Mouse (Mus musculus): Measurements from ENCODE around the gene Apex2. TPM values are rescaled to one million over a fixed set of nuclear protein-coding genes. Genes with fewer than 3 reads are reported as not detected.
A peak's percentile ranks its signal among the peaks of the same experiment; 100 is the strongest.
"Not testable (repeated sequence)": the region's sequence is repeated elsewhere in the genome, so short reads cannot be mapped to it uniquely, and the experiment has no call there.

Apex2 gene
- polyA plus RNA-seq, 1 experiment from 2014 or later = 30.4 TPM

DNA sequence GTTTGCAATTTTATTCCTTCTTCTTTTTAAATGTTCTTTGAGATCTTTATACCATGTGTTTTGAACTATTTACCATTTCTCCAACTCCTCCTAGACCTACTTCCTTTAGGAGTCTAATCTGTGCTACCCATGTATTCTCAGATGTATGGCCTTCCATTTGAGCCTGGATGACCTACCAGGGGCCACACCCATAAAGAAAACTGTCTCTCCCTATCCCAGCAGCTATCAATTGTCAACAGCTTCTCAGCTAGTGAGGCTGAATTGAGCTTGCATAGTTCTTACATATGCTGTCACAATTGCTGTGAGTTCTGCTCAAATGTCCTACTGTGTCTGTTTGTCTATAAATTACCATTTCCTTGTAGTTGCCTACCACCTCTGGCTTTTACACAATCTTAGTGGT is 73.7 kb downstream of the Apex2 start:
- no peak overlapping the region for H3K27ac ChIP-seq (replicated peaks; ENCODE audit: low read depth, low read length)
- no peak for DNase-seq (ENCODE audit: low spot score)

GRCm38 (mm10) chrX:150514127-150514526 is 75.5 kb downstream of the Apex2 start:
- no peaks in the 10 kb centered on the region for H3K4me1 ChIP-seq (ENCODE audit: control insufficient read depth, insufficient read depth, low read length)
- no peak for DNase-seq (ENCODE audit: low spot score)
- WGBS = 89% methylated on average over 1 of the region's 1 CpGs
- no peak overlapping the region for H3K9ac ChIP-seq (ENCODE audit: low read length)
- no peak overlapping the region for H3K4me2 ChIP-seq (ENCODE audit: low read depth, severe bottlenecking)
- H3K27ac ChIP-seq (replicated peaks; ENCODE audit: low read depth, low read length) = no peak overlapping the region
- no peaks in the 10 kb centered on the region for H3K27me3 ChIP-seq (ENCODE audit: control insufficient read depth, insufficient read depth, low read length)
- no peaks in the 10 kb centered on the region for H3K36me3 ChIP-seq (ENCODE audit: control insufficient read depth, insufficient read depth, low read length)
- H3K9me3 ChIP-seq (ENCODE audit: control insufficient read depth, low read length) = no peaks in the 10 kb centered on the region
- ATAC-seq (ENCODE audit: insufficient number of reproducible peaks, low FRiP score, low TSS enrichment, low read depth) = no peak
- H3K4me3 ChIP-seq (ENCODE audit: low read depth, low read length) = no peak overlapping the region

More for the DNA sequence above, 73.7 kb downstream of the Apex2 start:
- no peak overlapping the region for H3K4me3 ChIP-seq (ENCODE audit: low read depth, low read length)
- no peaks in the 10 kb centered on the region for H3K9me3 ChIP-seq (ENCODE audit: control insufficient read depth, low read length)
- H3K36me3 ChIP-seq (ENCODE audit: control insufficient read depth, insufficient read depth, low read length) = no peaks in the 10 kb centered on the region
- no peaks in the 10 kb centered on the region for H3K27me3 ChIP-seq (ENCODE audit: control insufficient read depth, insufficient read depth, low read length)
- no peak overlapping the region for H3K4me2 ChIP-seq (ENCODE audit: low read depth, severe bottlenecking)
- H3K4me1 ChIP-seq (ENCODE audit: control insufficient read depth, insufficient read depth, low read length) = no peaks in the 10 kb centered on the region
- no peak for ATAC-seq (ENCODE audit: insufficient number of reproducible peaks, low FRiP score, low TSS enrichment, low read depth)
- H3K9ac ChIP-seq (ENCODE audit: low read length) = no peak overlapping the region

GRCm38 (mm10) chrX:150511274-150511673 is 78.4 kb downstream of the Apex2 start:
- Histone ChIP-seq H3K4me1 (ENCODE audit: control insufficient read depth, insufficient read depth, low read length) (no peaks in the 10 kb centered on the region), H3K9ac (ENCODE audit: low read length) (no peak overlapping the region), H3K27me3 (ENCODE audit: control insufficient read depth, insufficient read depth, low read length) (no peaks in the 10 kb centered on the region), H3K4me3 (ENCODE audit: low read depth, low read length) (no peak overlapping the region), H3K36me3 (ENCODE audit: control insufficient read depth, insufficient read depth, low read length) (no peaks in the 10 kb centered on the region), H3K9me3 (ENCODE audit: control insufficient read depth, low read length) (no peaks in the 10 kb centered on the region), H3K27ac (replicated peaks; ENCODE audit: low read depth, low read length) (no peak overlapping the region), H3K4me2 (ENCODE audit: low read depth, severe bottlenecking) (no peak overlapping the region)
- ATAC-seq (ENCODE audit: insufficient number of reproducible peaks, low FRiP score, low TSS enrichment, low read depth) (no peak), DNase-seq (ENCODE audit: low spot score) (no peak)
- 85% methylated on average over 6 of the region's 6 CpGs for whole genome bisulfite sequencing

DNA sequence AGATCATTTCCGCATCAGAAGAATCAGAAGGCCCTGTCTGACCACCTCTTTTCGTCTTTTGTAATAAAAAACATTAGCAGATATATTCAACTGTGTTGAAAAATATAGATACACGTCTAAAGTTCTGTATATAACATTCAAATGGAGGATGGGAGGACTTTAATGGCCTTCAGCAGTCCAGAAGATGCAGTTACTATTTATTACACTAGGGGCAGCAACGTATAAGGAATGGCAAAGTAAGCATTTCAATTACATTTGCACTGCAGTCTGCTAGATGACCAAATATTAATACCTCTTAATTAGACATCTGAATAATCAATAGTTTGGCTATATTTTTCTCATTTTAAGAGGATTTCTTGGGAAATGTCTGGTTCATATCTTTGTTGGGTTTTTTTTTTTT is 79.0 kb downstream of the Apex2 start:
- DNase-seq (ENCODE audit: low spot score) = no peak
- ATAC-seq (ENCODE audit: insufficient number of reproducible peaks, low FRiP score, low TSS enrichment, low read depth) = no peak
- no peaks in the 10 kb centered on the region for H3K27me3 ChIP-seq (ENCODE audit: control insufficient read depth, insufficient read depth, low read length)
- H3K9ac ChIP-seq (ENCODE audit: low read length) = no peak overlapping the region
- no peaks in the 10 kb centered on the region for H3K4me1 ChIP-seq (ENCODE audit: control insufficient read depth, insufficient read depth, low read length)
- WGBS = 50% methylated on average over 4 of the region's 4 CpGs
- H3K27ac ChIP-seq (replicated peaks; ENCODE audit: low read depth, low read length) = no peak overlapping the region
- H3K4me2 ChIP-seq (ENCODE audit: low read depth, severe bottlenecking) = no peak overlapping the region
- H3K4me3 ChIP-seq (ENCODE audit: low read depth, low read length) = no peak overlapping the region
- H3K9me3 ChIP-seq (ENCODE audit: control insufficient read depth, low read length) = no peaks in the 10 kb centered on the region
- H3K36me3 ChIP-seq (ENCODE audit: control insufficient read depth, insufficient read depth, low read length) = no peaks in the 10 kb centered on the region

- no peak overlapping the region for H3K9ac ChIP-seq (ENCODE audit: low read length)
- 88% methylated on average over 6 of the region's 6 CpGs for WGBS
- H3K4me3 ChIP-seq (ENCODE audit: low read depth, low read length) = no peak overlapping the region
- no peak for ATAC-seq (ENCODE audit: insufficient number of reproducible peaks, low FRiP score, low TSS enrichment, low read depth)
- DNase-seq (ENCODE audit: low spot score) = no peak
- no peaks in the 10 kb centered on the region for H3K36me3 ChIP-seq (ENCODE audit: control insufficient read depth, insufficient read depth, low read length)
- H3K4me2 ChIP-seq (ENCODE audit: low read depth, severe bottlenecking) = no peak overlapping the region
- H3K27ac ChIP-seq (replicated peaks; ENCODE audit: low read depth, low read length) = no peak overlapping the region
- no peaks in the 10 kb centered on the region for H3K4me1 ChIP-seq (ENCODE audit: control insufficient read depth, insufficient read depth, low read length)
- H3K9me3 ChIP-seq (ENCODE audit: control insufficient read depth, low read length) = no peaks in the 10 kb centered on the region
- H3K27me3 ChIP-seq (ENCODE audit: control insufficient read depth, insufficient read depth, low read length) = no peaks in the 10 kb centered on the region
These were observed 81.0 kb downstream of the Apex2 start for GRCm38 (mm10) chrX:150508696-150509095.

DNA sequence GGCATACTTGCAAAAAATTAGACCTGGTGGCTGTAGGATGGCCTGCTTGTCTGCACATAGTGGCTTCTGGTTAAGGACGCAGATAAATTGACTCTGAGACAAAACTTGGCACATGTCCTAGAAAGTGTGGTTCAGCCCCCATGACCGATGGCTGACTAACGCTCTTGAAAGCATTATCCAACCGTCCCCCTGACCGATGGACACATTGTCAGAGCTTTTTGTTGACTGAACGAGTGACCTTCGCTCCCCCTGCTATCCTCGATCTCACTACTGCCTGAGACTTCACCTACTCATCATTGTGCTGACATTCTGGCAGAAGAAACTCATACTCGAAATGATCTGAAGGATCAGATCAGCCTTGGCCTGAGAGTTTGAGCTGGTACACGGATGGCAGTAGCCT is 101.9 kb downstream of the Apex2 start:
- not testable (repeated sequence) for H3K27ac ChIP-seq (replicated peaks; ENCODE audit: low read depth, low read length); H3K27me3 ChIP-seq (ENCODE audit: control insufficient read depth, insufficient read depth, low read length); H3K9me3 ChIP-seq (ENCODE audit: control insufficient read depth, low read length); H3K9ac ChIP-seq (ENCODE audit: low read length); H3K4me3 ChIP-seq (ENCODE audit: low read depth, low read length); H3K4me2 ChIP-seq (ENCODE audit: low read depth, severe bottlenecking); H3K36me3 ChIP-seq (ENCODE audit: control insufficient read depth, insufficient read depth, low read length); H3K4me1 ChIP-seq (ENCODE audit: control insufficient read depth, insufficient read depth, low read length); DNase-seq (ENCODE audit: low spot score); ATAC-seq (ENCODE audit: insufficient number of reproducible peaks, low FRiP score, low TSS enrichment, low read depth)
- WGBS = 82% methylated on average over 1 of the region's 10 CpGs

DNA sequence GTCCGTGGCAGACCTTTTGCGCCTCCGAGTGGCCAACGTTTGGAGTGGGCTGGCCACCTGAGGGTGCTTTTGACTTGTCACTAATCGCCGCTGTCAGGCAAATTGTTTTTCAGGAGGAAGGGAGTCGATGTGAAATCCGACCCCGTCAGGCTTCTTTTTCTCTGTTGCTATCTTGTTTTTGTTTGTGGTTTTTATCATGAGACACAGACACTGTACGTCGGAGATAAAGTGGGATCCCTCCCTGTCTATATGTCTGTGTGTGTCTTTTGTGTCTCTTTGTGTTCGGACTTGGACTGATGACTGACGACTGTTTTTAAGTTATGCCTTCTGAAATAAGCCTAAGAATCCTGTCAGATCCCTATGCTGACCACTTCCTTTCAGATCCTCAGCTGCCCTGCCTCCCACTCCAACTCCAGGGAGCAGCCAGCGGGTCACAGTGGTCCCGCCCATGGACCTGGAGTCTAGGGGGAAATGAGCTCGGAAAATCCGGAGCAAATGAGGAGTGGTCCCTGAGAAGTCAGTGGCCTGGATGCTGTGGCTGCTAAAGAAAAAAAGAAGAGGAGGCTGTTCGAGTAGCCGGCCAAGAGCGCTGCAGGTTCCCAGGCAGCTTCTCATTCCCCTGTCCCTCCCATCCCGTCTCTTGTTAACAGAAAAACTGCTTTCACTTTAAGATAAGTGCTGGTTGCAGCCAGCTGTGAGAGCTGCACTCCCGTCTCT is 103.2 kb downstream of the Apex2 start:
- 73% methylated on average over 5 of the region's 22 CpGs for WGBS
- not testable (repeated sequence) for H3K27me3 ChIP-seq (ENCODE audit: control insufficient read depth, insufficient read depth, low read length); H3K27ac ChIP-seq (replicated peaks; ENCODE audit: low read depth, low read length); H3K36me3 ChIP-seq (ENCODE audit: control insufficient read depth, insufficient read depth, low read length); H3K9ac ChIP-seq (ENCODE audit: low read length); H3K4me2 ChIP-seq (ENCODE audit: low read depth, severe bottlenecking); DNase-seq (ENCODE audit: low spot score); H3K4me1 ChIP-seq (ENCODE audit: control insufficient read depth, insufficient read depth, low read length); H3K4me3 ChIP-seq (ENCODE audit: low read depth, low read length); H3K9me3 ChIP-seq (ENCODE audit: control insufficient read depth, low read length); ATAC-seq (ENCODE audit: insufficient number of reproducible peaks, low FRiP score, low TSS enrichment, low read depth)

- Histone ChIP-seq H3K4me2 (ENCODE audit: low read depth, severe bottlenecking) (0 out of 2 replicates have a peak overlapping the region, but pooled peaks have one; percentile 22), H3K4me3 (ENCODE audit: low read depth, low read length) (peak overlapping the region; percentile 44), H3K36me3 (ENCODE audit: control insufficient read depth, insufficient read depth, low read length) (no peaks in the 10 kb centered on the region), H3K9ac (ENCODE audit: low read length) (peak overlapping the region; percentile 55), H3K27me3 (ENCODE audit: control insufficient read depth, insufficient read depth, low read length) (no peaks in the 10 kb centered on the region), H3K27ac (replicated peaks; ENCODE audit: low read depth, low read length) (peak overlapping the region; percentile 68), H3K4me1 (ENCODE audit: control insufficient read depth, insufficient read depth, low read length) (no peaks in the 10 kb centered on the region), H3K9me3 (ENCODE audit: control insufficient read depth, low read length) (no peaks in the 10 kb centered on the region)
- ATAC-seq (ENCODE audit: insufficient number of reproducible peaks, low FRiP score, low TSS enrichment, low read depth) = peak; percentile 98
- DNase-seq (ENCODE audit: low spot score) = peak; percentile 84
- 1% methylated on average over 34 of the region's 34 CpGs for WGBS
These were observed 111.6 kb downstream of the Apex2 start for GRCm38 (mm10) chrX:150477854-150478780.

Measured in limb, embryonic 11.5 days (tissue).